Mouse (Mus musculus) megakaryocyte, embryonic 14.5 days (primary cell): Measurements from ENCODE around the gene Mafb. TPM values are rescaled to one million over a fixed set of nuclear protein-coding genes. Genes with fewer than 3 reads are reported as not detected.

ENCODE experiments used
- H3K27me3 ChIP-seq: replicated peaks from 2 replicates; pipeline ENCODE3; 2012; ENCODE audit warnings: inconsistent platforms
- H3K36me3 ChIP-seq: replicated peaks from 2 replicates; pipeline ENCODE3; 2012; ENCODE audit warnings: low read length, inconsistent platforms, mixed read lengths
- H3K4me1 ChIP-seq: 2 replicates; pipeline ENCODE4 v1.6.1; 2012; ENCODE audit warnings: inconsistent platforms
- H3K4me3 ChIP-seq: replicated peaks from 2 replicates; pipeline ENCODE3; 2012; ENCODE audit warnings: moderate library complexity, mild to moderate bottlenecking, inconsistent platforms
- H3K9me3 ChIP-seq: 2 replicates; pipeline ENCODE4 v1.6.1; 2012; ENCODE audit warnings: inconsistent platforms
- FLI1 ChIP-seq: IDR thresholded peaks from 2 replicates; pipeline ENCODE4 v1.6.1; 2012; ENCODE audit warnings: low read length, inconsistent platforms, mixed read lengths
- GATA1 ChIP-seq: IDR thresholded peaks from 3 replicates; pipeline ENCODE4 v1.6.1; 2012; ENCODE audit warnings: mixed read lengths, low read length, inconsistent platforms, borderline replicate concordance
- polyA plus RNA-seq: library from polyadenylated mRNA; stranded (reverse); fragments of >175 nt; gene quantifications from 2 replicates; pipeline ENCODE4 v1.2.3, GENCODE M21; 2012; ENCODE audit warnings: low replicate concordance; ENCODE audit not compliant: insufficient read depth

Mafb gene
- polyA plus RNA-seq, 1 experiment: 26.8 TPM

DNA sequence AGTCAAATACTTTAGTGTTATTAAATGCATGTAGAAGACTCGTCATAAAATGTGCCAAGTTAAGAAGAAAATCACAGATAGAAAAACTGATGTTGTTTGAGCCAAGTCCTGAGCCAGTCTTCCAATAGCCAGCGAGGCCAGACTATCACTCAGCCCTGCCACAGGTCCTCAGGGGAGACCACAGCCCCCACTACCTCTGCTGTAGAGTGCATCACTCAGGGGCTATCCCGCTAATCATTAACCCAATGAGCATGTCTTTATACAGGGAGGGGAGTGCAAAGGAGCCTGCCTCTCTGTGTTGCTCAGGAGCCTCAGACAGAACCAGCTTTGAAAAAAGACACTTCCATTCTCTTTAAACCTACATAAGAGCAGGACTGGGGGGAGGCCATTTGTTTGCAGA is 16.6 kb upstream of the Mafb start:
- Histone ChIP-seq H3K9me3 (no peaks in the 10 kb centered on the region), H3K27me3 (peaks cover 2% of the 10 kb centered on the region), H3K4me1 (no peaks in the 10 kb centered on the region), H3K4me3 (no peak overlapping the region), H3K36me3 (no peaks in the 10 kb centered on the region)
- TF ChIP-seq GATA1 (no peak), FLI1 (no peak)

DNA sequence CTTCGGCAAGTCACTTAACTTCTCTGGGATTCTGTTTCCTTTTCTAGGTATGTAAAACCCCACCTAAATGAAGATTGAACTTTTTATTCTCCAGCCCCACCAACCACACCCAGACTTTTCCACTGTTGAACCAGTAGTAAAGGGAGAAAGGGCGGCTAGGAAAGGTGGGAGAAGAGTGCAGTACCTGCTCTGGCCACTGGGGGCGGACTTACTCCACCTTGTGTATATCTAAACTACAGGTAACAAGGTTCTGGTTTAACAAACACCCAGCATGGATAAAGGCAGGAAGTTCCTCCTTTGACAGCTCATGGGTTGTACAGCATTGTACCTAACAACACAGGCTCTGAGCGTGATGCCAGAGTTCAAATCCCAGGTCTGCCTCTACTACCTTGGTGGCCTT is 11.4 kb upstream of the Mafb start:
- H3K9me3 ChIP-seq: no peaks in the 10 kb centered on the region
- H3K4me3 ChIP-seq: no peak overlapping the region
- no peak for TF ChIP-seq FLI1
- no peak for TF ChIP-seq GATA1
- H3K4me1 ChIP-seq: no peaks in the 10 kb centered on the region
- H3K36me3 ChIP-seq: no peaks in the 10 kb centered on the region
- H3K27me3 ChIP-seq: peaks cover 24% of the 10 kb centered on the region

DNA sequence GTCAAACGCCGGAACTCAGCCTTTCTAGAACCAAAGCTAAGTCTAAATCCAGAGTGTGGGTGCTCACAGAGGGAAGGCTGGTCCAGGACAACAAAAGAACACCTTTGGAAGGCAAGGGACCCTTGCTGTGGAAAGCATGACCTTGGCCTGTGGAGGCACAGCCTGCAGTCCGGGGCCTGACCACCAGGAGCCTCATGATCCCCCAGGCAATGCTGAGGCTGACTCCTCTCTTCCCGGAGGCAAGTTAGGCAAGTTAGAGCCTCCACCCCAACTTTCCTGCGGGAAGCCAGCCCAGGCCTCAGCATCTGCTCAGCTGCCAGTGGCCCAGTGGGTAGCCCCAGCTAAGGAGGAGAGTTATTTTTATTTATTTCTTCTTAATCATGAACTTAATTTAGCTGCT is 9.4 kb upstream of the Mafb start:
- H3K9me3 ChIP-seq: no peaks in the 10 kb centered on the region
- H3K4me3 ChIP-seq: no peak overlapping the region
- H3K27me3 ChIP-seq: peaks cover 42% of the 10 kb centered on the region

DNA sequence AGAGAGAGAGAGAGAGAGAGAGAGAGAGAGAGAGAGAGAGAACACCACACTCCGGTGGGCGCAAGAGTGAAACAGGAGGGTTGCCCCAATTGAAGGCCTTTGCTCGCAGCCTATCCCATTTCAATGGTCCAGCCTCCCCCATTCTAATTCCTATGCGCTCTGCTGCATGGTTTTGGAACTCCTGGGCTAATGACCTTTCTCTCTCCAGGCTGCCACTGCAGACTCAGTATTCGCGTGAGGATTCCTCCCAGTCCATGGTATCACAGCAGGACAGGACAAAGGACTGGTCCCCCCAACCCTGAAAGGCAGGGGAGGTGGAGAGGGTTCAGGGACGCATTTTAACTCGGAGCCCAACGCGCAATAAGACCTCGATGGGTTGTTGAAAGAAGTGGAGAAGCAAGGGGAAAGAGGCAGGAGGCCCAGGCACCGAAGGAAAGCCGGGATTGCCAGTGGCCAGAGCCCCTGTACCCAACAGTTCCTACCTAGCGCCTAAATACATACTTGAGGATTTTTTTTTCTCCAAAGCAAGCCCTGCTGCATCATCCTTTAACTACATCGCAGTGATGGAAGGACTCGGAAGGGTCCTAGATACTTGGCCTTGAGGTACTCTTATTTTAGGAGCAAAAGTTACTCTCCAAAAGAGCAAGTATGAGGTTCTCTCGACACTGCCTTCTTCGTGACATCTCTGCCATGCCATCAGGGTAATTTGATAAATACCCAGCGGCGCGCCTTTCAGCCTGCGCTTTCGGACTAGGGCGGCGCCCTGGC is 3.0 kb upstream of the Mafb start:
- no peak for TF ChIP-seq FLI1
- no peak for TF ChIP-seq GATA1
- H3K27me3 ChIP-seq: peaks cover 90% of the 10 kb centered on the region
- H3K4me3 ChIP-seq: no peak overlapping the region
- H3K4me1 ChIP-seq: peaks cover 35% of the 10 kb centered on the region
- H3K9me3 ChIP-seq: peaks cover 8% of the 10 kb centered on the region; the same call in 1 of the 2 replicates
- H3K36me3 ChIP-seq: no peaks in the 10 kb centered on the region

More for the DNA sequence above, 9.4 kb upstream of the Mafb start:
- no peaks in the 10 kb centered on the region for H3K4me1 ChIP-seq
- no peaks in the 10 kb centered on the region for H3K36me3 ChIP-seq
- TF ChIP-seq GATA1 (no peak), FLI1 (no peak)

DNA sequence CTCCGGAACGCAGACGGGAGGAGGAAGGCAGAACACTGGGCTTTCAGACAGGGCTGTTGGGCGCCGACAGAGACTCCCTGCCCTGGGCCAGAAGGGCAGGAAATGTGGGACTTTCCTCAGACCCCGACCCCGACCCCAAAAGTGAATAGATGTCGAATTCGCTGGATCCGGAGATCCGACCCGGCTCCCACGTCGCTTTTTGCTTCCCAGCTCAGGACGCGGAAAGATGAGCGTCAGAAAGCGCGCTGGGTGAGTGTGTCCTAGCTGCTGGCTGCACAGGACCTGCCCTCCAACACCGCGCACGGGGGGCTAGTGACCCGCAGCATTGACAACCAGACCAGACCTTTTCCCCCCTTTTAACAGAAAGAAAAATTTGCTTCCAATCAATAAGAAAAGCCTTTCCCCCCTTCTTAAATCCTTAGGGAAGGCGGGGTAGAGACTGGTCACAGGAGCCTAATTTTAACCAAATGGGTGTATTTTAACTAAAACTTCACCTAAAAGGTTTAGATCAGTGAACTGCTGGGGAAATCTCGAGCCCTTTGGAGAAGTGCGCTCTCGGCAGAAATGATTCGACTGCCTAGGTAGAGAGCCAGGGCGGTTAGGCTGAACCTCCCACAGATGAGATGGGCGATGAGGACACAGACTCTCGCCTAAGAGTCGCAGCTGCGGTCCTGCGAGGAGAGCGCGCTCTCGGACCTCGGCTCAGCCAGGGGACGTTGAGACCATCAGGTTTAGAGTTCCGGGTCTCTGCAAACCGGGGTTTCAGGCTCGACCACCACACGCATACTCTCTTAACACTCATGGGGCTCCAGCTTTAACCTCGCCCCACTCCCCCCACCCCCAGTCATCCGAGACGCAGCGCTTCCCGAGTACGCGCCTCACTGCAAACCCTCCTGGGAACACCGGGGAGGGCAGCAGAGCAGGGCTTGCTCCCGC is 1.8 kb upstream of the Mafb start:
- H3K4me3 ChIP-seq: peak overlapping the region; percentile 90
- peaks cover 95% of the 10 kb centered on the region for H3K27me3 ChIP-seq
- H3K9me3 ChIP-seq: peaks cover 8% of the 10 kb centered on the region; the same call in 1 of the 2 replicates
- H3K36me3 ChIP-seq: no peaks in the 10 kb centered on the region
- no peak for TF ChIP-seq GATA1
- no peak for TF ChIP-seq FLI1
- H3K4me1 ChIP-seq: peaks cover 38% of the 10 kb centered on the region

DNA sequence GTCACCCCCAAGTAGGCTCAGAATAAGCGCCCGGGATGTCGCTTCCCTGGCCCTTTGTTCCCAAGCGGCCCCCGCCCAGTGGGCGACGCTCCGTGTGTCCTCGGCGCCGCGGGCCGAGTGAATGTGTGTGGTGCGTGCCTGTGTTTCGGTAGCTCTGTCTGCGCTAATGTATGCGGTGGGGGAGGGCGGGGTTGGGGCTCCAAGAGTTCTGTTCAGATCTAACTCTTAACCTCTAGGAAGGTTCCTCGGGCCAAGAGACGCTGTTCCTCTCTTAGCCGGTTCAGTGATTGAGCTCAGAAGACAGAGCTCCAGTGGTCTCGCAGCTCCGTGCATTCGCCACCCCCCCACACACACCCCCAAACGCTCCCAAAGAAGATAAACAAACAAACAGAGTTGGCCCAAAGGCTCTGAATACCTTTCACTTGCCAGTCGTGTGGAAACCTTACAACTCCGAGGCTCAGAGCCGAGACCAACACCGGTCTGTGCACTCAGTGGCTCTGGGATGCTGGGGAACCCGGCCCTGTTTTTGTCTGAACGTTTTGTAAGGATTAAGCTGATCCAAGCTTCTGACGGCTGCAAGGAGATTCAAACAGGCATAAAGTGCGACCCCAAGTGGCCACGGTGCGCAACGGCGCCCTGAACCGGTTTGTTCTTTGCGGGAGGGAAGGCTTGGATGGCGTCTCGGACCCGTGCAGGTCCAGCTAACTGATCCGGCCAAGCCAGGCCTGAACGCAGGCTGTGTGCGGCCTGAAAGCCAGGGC is 763 bp upstream of the Mafb start:
- Histone ChIP-seq H3K36me3 (no peaks in the 10 kb centered on the region), H3K4me1 (peaks cover 38% of the 10 kb centered on the region), H3K9me3 (peaks cover 8% of the 10 kb centered on the region; the same call in 1 of the 2 replicates), H3K4me3 (peak overlapping the region; percentile 90), H3K27me3 (peaks cover 98% of the 10 kb centered on the region)
- TF ChIP-seq GATA1 (no peak), FLI1 (no peak)

DNA sequence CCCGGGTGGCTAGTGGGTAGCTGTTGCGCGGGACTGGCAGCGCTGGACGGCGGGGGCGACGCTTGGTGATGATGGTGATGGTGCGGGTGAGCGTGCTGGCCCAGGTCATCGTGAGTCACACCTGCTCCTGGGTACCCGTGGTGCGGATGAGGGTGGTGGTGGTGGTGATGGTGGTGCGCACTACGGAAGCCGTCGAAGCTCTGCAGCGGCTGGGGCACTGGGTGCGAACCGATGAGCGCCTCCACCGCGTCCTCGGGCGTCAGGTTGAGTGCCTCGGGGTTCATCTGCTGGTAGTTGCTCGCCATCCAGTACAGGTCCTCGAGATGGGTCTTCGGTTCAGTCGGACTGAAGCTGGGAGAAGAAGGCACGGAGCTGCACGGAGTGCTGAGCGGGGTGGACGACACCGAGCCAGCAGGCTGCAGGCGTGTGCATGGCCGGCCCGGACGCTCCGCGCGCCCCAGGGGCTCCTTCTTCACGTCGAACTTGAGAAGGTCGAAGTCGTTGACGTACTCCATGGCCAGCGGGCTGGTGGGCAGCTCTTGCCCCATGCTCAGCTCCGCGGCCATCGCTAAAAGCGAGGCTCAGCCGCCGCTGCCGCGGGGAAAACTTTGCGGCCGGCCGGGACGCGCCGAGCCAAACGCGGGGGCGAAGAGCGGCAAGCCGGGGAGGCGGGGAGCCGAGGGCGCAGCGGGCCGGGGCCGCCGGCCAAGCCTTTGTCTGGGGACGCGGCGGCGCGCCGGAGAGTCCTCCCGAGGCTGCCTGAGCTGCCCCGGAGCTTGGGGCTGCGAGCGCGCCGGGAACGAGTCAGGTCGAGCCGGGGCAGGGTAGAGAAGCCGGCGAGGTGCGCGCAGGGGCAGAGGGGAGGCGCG is 520 bp downstream of the Mafb start:
- Histone ChIP-seq H3K4me1 (peaks cover 38% of the 10 kb centered on the region), H3K36me3 (no peaks in the 10 kb centered on the region), H3K9me3 (peaks cover 8% of the 10 kb centered on the region; the same call in 1 of the 2 replicates), H3K4me3 (peak overlapping the region; percentile 90), H3K27me3 (peaks cover 99% of the 10 kb centered on the region)
- TF ChIP-seq GATA1: no peak
- TF ChIP-seq FLI1: no peak

DNA sequence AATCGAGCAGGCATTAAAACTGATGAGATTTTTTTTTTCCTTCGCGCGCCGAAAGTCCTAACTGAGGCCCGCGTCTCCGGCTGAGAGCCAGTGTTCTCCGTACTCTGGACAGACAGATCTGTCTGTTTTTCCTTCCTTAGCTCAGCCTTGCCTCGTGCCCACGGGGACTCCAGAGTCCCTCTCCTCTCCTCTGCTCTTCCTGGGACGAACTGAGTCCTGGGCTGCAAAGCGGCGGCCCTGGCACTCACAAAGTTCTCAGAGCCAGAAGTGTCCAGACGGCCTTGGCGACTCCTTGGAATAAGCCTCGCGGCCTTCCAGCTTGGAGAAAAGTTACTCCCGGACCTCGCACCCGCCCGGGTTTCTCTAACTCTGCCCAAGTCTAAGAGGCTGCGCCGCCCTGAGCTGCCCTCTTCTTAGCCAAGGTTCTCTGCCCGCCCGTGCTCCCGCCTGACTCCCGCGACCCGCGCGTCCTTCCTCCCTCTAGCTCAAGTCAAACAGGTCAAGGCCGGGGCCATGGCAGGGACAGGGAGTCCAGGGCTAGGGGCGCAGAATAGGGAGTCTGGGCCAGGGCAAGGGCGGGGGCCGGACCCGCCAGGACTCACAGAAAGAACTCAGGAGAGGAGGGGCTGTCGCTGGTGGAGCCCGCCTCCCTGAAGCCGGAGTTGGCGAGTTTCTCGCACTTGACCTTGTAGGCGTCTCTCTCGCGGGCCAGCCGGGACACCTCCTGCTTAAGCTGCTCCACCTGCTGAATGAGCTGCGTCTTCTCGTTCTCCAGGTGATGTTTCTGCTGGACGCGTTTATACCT is 1.6 kb downstream of the Mafb start:
- no peak for TF ChIP-seq GATA1
- TF ChIP-seq FLI1: no peak
- Histone ChIP-seq H3K36me3 (no peaks in the 10 kb centered on the region), H3K4me1 (peaks cover 38% of the 10 kb centered on the region), H3K27me3 (peaks cover 99% of the 10 kb centered on the region), H3K9me3 (peaks cover 8% of the 10 kb centered on the region; the same call in 1 of the 2 replicates), H3K4me3 (peak overlapping the region; percentile 90)
